Mouse (Mus musculus): Measurements from ENCODE around the gene Uhrf1bp1. TPM values are rescaled to one million over a fixed set of nuclear protein-coding genes. Genes with fewer than 3 reads are reported as not detected.

Gene Uhrf1bp1
- total and polyA plus RNA-seq, 3 experiments, result 5.3 to 19.4 (median 14.7) TPM

- Histone ChIP-seq H3K4me1 (ENCODE audit: control insufficient read depth, insufficient read depth, low read length) (peaks cover 6% of the 10 kb centered on the region), H3K36me3 (ENCODE audit: control insufficient read depth, insufficient read depth, low read length) (no peaks in the 10 kb centered on the region), H3K27me3 (ENCODE audit: control insufficient read depth, insufficient read depth, low read length) (no peaks in the 10 kb centered on the region), H3K9ac (ENCODE audit: low read depth, low read length) (peak overlapping the region; percentile 84), H3K79me2 (replicated peaks; ENCODE audit: control insufficient read depth, insufficient read depth, low read length) (peaks cover 4% of the 10 kb centered on the region), H3K4me3 (peak overlapping the region; percentile 96), H3K27ac (peak overlapping the region; percentile 77)
- no peak for TF ChIP-seq EP300 (IDR thresholded peaks at IDR 0.05; ENCODE audit: insufficient read depth, low read depth, low read length)
- 0 out of 2 replicates have a peak, but pooled peaks have one; percentile 11 for TF ChIP-seq POLR2A (IDR thresholded peaks at IDR 0.05; ENCODE audit: insufficient read depth, low read depth, low read length)
- TF ChIP-seq CTCF (IDR thresholded peaks at IDR 0.05), result peak; percentile 24; the same call in 1 of the 2 replicates
- under 1% methylated on average over 51 of the region's 52 CpGs for WGBS
- peak; percentile 63 to 69 for DNase-seq
- intact Hi-C loops (cut with DNase I), result loop anchor here (5.0 kb wide), 1 partner anchor 50 kb away; the partner anchor contains the start of genes Anks1 and Taf11
These were observed 782 bp downstream of the Uhrf1bp1 start for GRCm38 (mm10) chr17:27856798-27857648.

- Histone ChIP-seq H3K27ac (no peak overlapping the region), H3K36me3 (ENCODE audit: control insufficient read depth, insufficient read depth, low read length) (no peaks in the 10 kb centered on the region), H3K27me3 (ENCODE audit: control insufficient read depth, insufficient read depth, low read length) (no peaks in the 10 kb centered on the region), H3K79me2 (replicated peaks; ENCODE audit: control insufficient read depth, insufficient read depth, low read length) (peaks cover 4% of the 10 kb centered on the region), H3K4me1 (ENCODE audit: control insufficient read depth, insufficient read depth, low read length) (peaks cover 6% of the 10 kb centered on the region), H3K9ac (ENCODE audit: low read depth, low read length) (no peak overlapping the region), H3K4me3 (peak overlapping the region; percentile 96)
- intact Hi-C loops (cut with DNase I), result loop anchor here (5.0 kb wide), 1 partner anchor 49 kb away; the partner anchor contains the start of genes Anks1 and Taf11
- WGBS, result 36% methylated on average over 11 of the region's 11 CpGs
- no peak for TF ChIP-seq POLR2A (IDR thresholded peaks at IDR 0.05; ENCODE audit: insufficient read depth, low read depth, low read length)
- no peak for TF ChIP-seq CTCF (IDR thresholded peaks at IDR 0.05)
- no peak for TF ChIP-seq EP300 (IDR thresholded peaks at IDR 0.05; ENCODE audit: insufficient read depth, low read depth, low read length)
- no peak for DNase-seq
These were observed 1.6 kb downstream of the Uhrf1bp1 start for GRCm38 (mm10) chr17:27857649-27858475.

GRCm38 (mm10) chr17:27859131-27859530 is 2.9 kb downstream of the Uhrf1bp1 start:
- H3K4me1 ChIP-seq (ENCODE audit: control insufficient read depth, insufficient read depth, low read length), result peaks cover 6% of the 10 kb centered on the region
- no peak overlapping the region for H3K4me3 ChIP-seq
- H3K79me2 ChIP-seq (replicated peaks; ENCODE audit: control insufficient read depth, insufficient read depth, low read length), result peaks cover 5% of the 10 kb centered on the region
- H3K27ac ChIP-seq, result no peak overlapping the region
- DNase-seq, result no peak
- TF ChIP-seq POLR2A (IDR thresholded peaks at IDR 0.05; ENCODE audit: insufficient read depth, low read depth, low read length), result no peak
- TF ChIP-seq EP300 (IDR thresholded peaks at IDR 0.05; ENCODE audit: insufficient read depth, low read depth, low read length), result no peak
- TF ChIP-seq CTCF (IDR thresholded peaks at IDR 0.05), result no peak
- 73% methylated on average over 2 of the region's 2 CpGs for WGBS
- H3K27me3 ChIP-seq (ENCODE audit: control insufficient read depth, insufficient read depth, low read length), result no peaks in the 10 kb centered on the region
- no peaks in the 10 kb centered on the region for H3K36me3 ChIP-seq (ENCODE audit: control insufficient read depth, insufficient read depth, low read length)
- H3K9ac ChIP-seq (ENCODE audit: low read depth, low read length), result no peak overlapping the region
- intact Hi-C loops (cut with DNase I), result loop anchor here (5.0 kb wide), 1 partner anchor 48 kb away; the partner anchor contains the start of genes Anks1 and Taf11

DNA sequence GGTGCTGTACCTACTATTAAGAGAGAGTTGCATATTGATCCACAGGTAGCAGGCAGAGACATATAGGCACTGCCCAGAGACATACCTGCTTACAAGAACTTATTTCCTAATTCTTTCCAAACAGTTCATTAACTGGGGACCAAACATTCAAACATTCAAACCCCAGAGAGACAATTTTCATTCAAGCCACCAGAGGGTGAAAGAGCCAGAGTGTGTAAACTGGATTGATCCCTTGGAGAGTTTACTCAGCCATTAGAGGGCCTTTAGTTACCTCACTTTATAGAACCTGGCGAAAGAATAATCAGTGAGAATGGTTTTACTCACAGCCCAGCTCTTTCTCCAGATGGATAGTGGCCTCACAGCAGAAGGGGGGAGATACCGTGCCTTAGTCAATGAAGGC is 9.2 kb downstream of the Uhrf1bp1 start:
- H3K4me3 ChIP-seq, result no peak overlapping the region
- TF ChIP-seq CTCF (IDR thresholded peaks at IDR 0.05) (peak; percentile 18; the same call in 1 of the 2 replicates), EP300 (IDR thresholded peaks at IDR 0.05; ENCODE audit: insufficient read depth, low read depth, low read length) (no peak), POLR2A (IDR thresholded peaks at IDR 0.05; ENCODE audit: insufficient read depth, low read depth, low read length) (no peak)
- WGBS, result 95% methylated on average over 2 of the region's 2 CpGs
- H3K9ac ChIP-seq (ENCODE audit: low read depth, low read length), result no peak overlapping the region
- H3K27ac ChIP-seq, result no peak overlapping the region
- no peaks in the 10 kb centered on the region for H3K4me1 ChIP-seq (ENCODE audit: control insufficient read depth, insufficient read depth, low read length)
- DNase-seq, result no peak
- 0 out of 2 replicates have a peak, but pooled peaks cover 2% of the 10 kb centered on the region for H3K79me2 ChIP-seq (replicated peaks; ENCODE audit: control insufficient read depth, insufficient read depth, low read length)
- no peaks in the 10 kb centered on the region for H3K36me3 ChIP-seq (ENCODE audit: control insufficient read depth, insufficient read depth, low read length)
- no peaks in the 10 kb centered on the region for H3K27me3 ChIP-seq (ENCODE audit: control insufficient read depth, insufficient read depth, low read length)
- intact Hi-C loops (cut with DNase I), result no loop called here

DNA sequence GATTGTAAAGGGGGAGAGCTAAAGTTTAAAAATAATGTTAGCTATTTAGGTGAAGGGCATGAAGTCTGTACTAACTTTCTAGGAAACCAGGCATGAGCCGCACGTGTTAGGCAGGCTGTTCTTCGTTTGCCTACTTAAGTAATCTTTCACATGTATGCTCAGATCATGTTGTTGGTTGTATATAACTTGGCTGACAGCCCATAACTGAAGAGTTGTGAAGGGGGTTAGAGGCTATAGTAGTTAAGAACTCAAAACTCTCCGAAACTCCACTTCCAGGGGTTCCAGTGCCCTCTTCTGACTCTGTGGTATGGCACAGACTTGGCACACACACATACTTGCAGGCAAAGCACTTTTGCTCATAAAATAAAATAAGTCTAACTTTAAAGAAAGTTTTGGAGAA is 10.5 kb downstream of the Uhrf1bp1 start:
- TF ChIP-seq CTCF (IDR thresholded peaks at IDR 0.05) (no peak), EP300 (IDR thresholded peaks at IDR 0.05; ENCODE audit: insufficient read depth, low read depth, low read length) (no peak), POLR2A (IDR thresholded peaks at IDR 0.05; ENCODE audit: insufficient read depth, low read depth, low read length) (no peak)
- no peaks in the 10 kb centered on the region for H3K36me3 ChIP-seq (ENCODE audit: control insufficient read depth, insufficient read depth, low read length)
- 0 out of 2 replicates have a peak, but pooled peaks cover 2% of the 10 kb centered on the region for H3K79me2 ChIP-seq (replicated peaks; ENCODE audit: control insufficient read depth, insufficient read depth, low read length)
- no peak overlapping the region for H3K27ac ChIP-seq
- no peaks in the 10 kb centered on the region for H3K27me3 ChIP-seq (ENCODE audit: control insufficient read depth, insufficient read depth, low read length)
- no peak overlapping the region for H3K4me3 ChIP-seq
- no peak overlapping the region for H3K9ac ChIP-seq (ENCODE audit: low read depth, low read length)
- no peaks in the 10 kb centered on the region for H3K4me1 ChIP-seq (ENCODE audit: control insufficient read depth, insufficient read depth, low read length)
- intact Hi-C loops (cut with DNase I), result no loop called here
- WGBS, result 77% methylated on average over 4 of the region's 4 CpGs
- no peak for DNase-seq
